Mouse (Mus musculus) gastrocnemius, postnatal 10 days (tissue): ENCODE results near the gene Alx3. TPM values are rescaled to one million over a fixed set of nuclear protein-coding genes. Genes with fewer than 3 reads are reported as not detected.
"Not testable (repeated sequence)": the region's sequence is repeated elsewhere in the genome, so short reads cannot be mapped to it uniquely, and the experiment has no call there.

Experiments
- DNase-seq: peaks from one replicate; pipeline ENCODE4 v3.0.0; 2021; ENCODE audit warnings: mixed read lengths
- total RNA-seq, 2 experiments: library from RNA; stranded (reverse); gene quantifications; 2 replicates each; pipeline ENCODE4 v1.2.3; 2021

The Alx3 gene
- total RNA-seq, 2 experiments from 2014 or later, result not detected

DNA sequence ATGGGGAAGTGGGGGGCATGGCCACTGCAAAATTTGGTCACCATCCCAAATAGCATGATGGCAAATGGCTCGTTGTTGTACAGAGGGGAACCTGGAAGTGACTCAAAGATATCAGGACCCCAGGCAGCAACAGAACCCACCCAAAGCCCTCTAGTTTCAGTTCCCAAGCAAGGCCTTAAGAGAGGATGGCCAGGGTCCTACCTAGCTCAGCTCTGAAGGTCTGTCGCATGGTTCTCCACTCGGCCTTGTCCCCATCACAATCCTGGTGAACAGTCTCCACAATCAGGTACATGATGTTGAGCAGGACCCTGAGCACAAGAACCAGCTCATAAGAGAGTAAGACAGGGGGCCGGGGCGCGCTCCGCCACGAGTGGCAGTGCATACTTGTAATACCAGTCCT lies 29.6 kb downstream of the Alx3 start:
- DNase-seq, result no peak

DNA sequence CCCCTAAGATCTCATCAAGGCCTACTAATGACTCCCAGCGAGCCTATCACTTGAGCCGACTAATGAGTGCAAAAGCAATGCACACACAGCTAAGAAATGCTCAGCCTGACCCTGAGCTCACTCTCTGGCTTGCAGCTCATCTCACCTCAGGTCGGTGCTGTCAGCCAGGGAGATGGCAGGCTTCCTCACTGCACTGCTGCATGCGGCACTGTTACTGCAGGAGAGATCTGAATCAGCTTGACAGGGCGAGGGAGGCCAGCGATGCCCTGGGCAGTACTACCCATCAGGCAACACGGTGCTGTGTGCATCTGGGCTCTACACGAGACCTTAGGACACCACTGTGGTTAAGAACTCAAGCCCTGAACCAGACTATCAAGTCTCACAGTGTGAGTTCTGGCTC lies 30.7 kb downstream of the Alx3 start:
- no peak for DNase-seq

GRCm38 (mm10) chr3:107626751-107627150 lies 31.9 kb downstream of the Alx3 start:
- DNase-seq, result no peak

DNA sequence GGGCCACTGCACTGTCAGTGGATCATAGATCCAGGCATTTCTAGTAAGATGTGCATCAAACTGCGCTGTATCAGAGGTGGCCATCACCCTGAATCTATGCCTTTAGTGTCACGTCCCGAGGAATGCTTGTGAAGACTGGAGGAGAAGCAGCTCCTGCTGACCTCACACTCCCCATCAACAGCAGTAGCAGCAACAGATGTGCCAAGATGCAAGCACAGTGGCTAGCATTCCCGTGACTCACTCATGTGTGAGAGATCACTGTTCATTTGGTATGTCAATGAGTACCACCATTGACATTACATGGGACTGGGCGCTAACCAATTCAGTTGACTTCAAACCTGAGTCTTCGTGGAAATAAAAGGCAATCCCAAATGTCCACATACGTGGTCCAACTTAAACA lies 32.8 kb downstream of the Alx3 start:
- no peak for DNase-seq

GRCm38 (mm10) chr3:107628551-107628950 lies 33.7 kb downstream of the Alx3 start:
- no peak for DNase-seq

GRCm38 (mm10) chr3:107629411-107629810 lies 34.6 kb downstream of the Alx3 start:
- no peak for DNase-seq

DNA sequence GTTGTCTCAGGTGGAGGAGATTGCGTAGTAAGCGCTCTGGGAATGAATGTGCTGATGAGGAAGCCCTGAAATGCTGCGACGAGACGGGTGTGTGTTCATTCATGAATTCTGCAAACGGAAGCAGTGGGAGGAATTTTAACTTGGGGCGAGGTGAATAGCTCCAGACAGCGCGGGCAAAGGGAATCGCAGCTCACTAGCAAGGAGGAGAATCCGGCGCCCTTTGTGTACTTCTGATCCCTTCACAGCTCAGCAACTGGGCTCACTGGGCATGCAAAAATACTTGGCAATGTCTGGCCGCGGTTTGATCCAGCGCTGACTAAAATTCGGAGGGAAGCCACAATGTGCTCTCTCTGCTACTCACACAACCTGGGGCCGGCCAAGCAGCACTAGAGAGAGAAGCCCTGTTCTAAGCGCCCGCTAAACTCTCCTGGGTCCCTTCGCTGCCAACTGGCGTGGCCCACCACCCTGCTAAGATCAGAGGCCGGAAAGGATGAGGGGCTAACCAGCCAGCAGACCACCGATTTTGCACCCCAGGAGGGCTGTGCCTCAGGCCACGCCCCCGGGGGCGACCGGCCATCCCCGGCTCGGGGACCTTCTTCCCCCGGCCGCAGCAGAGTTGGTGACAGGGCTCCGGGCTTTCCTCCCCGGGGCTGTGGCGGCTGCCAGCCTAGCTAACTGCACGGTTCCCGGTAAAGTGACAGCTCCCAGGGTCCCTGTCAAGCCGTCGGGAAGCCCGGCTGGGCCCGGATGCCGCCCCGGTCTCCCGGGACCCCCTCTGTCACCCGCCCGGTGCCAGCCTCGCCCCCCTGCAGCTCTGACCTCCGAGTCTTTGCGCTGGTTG lies 36.1 kb downstream of the Alx3 start, which contains the start of gene Gm10961:
Gene Gm10961 (plus strand): TSS at position 641 of the 841 bp plus-strand sequence.
- DNase-seq, result no peak

DNA sequence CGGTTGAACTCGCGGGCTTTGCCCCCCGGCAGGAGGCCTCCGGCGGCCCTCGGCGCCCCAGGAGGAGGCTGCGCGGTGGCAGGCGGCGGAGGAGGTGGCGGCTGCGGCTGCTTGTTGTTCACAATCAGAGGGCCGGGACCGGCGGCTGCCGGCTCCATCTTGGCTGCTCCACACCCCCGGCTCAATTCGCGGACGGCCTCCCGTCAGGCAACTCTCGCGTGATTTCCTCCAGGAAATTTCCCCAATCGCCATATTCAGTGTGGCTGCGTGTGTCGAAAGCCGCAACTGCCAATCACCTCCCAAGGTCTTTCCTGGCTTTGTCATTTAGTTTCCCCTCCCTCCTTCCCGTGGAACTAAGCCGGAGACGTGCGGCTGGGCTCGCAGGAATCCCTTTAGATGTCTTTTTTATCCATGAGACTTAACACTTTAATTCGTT lies 36.7 kb downstream of the Alx3 start, which contains the start of gene Strip1:
Gene Strip1 (minus strand): TSS at position 172 of the 436 bp plus-strand sequence.
- peak; percentile 86 for DNase-seq

- DNase-seq, result no peak
Measured at GRCm38 (mm10) chr3:107632786-107633185, 38.0 kb downstream of the Alx3 start.

DNA sequence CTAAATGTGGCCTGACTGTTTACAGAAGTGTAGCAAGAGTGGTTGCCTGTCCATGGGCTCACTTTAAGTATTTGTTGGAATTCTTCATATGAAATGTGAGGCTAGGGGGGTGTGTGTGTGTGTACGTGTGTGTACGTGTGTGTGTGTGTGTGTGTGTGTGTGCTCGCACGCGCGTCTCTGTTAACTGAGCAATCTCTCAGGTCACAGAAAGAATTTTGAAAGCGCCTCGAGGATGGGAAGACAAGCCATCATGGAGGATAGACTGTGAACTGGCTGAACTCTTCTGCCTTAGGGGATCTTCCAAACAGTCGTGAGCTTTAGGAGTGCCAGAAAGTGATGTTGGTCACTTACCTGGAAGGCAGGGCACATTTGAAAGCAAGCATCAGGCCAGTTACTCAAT lies 39.1 kb downstream of the Alx3 start:
- DNase-seq, result no peak

DNA sequence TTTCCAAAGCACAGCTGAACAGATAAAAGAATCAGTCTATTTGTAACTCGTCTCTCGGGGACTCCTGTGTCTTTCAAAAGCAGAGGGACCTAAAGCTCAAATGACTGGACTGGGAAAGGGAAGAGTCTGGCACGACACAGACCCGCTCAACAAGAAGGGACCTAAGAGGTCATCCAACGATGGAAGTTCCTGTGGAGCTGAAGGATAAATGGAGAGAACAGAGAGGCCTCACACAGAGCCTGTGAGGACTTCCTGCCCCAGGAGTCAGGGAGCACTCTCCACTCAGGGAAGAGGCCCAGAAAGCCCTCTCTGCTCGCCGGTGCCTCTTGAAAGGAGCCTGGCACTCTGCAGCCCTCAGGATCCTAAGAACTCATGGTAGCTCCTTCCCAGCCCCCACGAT lies 41.0 kb downstream of the Alx3 start:
- no peak for DNase-seq

DNA sequence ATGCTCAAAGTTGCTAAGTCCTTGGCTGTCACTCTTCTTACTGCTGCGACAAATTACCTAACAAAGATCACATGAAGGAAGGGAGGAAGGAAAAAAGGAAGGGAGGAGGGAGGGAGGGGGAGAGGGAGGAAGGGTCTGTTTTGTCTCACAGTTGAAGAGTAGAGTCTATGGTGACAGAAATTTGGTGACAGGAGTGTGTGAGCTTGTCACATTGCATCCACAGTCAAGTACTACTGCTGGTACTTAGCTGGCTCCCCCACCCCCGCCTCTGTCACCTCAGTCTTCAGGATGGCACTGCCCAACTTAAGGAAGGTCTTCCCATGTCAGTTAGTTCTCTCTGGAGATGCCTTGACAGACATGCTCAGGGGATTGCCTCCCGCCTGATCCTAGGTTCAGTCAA lies 41.4 kb downstream of the Alx3 start:
- no peak for DNase-seq

DNA sequence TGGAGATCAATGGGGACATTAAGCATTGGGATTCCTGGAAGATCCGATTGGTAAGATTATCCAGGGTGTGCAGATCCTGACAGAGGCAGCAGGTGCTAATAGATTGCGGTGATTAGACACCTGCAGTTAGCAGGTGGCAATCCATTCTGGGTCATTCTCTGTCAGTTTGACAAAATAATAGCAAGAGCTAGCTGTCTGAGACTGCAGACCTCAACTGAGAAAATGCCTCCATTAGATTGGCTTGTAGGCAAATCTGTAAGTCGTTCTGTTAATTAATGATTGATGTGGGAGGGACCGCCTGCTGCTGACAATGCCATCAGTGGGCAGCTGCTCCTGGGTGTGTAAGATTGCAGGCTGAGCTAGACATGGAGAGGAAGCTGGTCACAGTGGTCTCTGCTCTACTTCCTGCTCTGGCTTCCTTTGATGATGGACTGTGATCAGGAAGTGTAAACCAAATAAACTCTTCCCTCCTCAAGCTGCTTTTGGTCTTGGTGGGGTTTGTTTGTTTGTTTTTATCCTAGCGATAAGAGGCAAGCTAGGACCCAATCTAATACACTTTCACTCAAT lies 42.9 kb downstream of the Alx3 start:
- no peak for DNase-seq

DNA sequence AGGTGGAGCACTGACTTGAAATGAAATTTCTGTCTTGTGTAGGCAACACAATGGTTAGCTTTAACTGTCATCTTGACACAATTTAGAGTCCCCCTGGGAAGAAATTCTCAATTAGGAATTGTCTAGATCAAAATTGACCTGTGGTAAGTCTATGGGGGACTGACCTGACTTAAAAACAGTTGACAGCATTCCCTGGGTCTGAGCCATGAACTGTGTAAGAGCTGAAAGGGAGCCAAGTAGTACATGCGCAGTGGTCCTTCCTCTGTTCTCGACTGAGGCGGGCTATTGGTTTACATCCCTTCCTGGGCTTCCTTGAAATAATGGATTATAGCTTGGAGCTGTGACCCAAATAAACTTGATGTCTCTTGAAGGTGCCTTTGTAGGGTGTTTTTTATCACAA lies 52.1 kb downstream of the Alx3 start:
- DNase-seq, result no peak

DNA sequence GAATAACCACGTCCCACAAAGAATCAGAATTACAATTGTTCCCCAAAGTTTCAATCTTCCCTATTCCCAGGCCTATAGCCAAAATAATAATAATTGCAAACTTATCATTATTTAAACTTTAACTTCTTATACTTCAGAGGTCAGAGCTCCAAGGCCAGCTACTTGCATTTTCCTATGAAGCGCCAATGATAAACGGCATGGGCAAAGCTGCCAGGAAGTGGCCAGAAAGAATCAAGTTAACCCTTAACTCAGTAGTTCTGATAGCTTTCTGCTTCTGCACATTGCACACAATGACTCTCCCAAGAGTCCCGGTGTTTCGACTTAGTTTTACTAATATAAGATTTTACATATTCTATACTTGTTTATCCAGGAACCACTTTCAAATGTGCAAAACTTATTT lies 55.4 kb downstream of the Alx3 start:
- not testable (repeated sequence) for DNase-seq

- DNase-seq, result no peak
Measured at GRCm38 (mm10) chr3:107652968-107653367, 58.1 kb downstream of the Alx3 start.

- no peak for DNase-seq
Measured at GRCm38 (mm10) chr3:107654861-107655260, 60.0 kb downstream of the Alx3 start.

Other genes starting within 250 kb of the Alx3 start
- gene Kcnc4, start 135.5 kb upstream of the Alx3 start, total RNA-seq, result 10 to 100 TPM; 53.2 to 59.6 TPM
- gene Slc6a17, start 77.0 kb upstream of the Alx3 start, total RNA-seq, result under 1 TPM; 0.94 to 0.95 TPM
- gene Ubl4b, start 40.0 kb upstream of the Alx3 start, total RNA-seq, result not detected
- not detected for gene Gm10961, start 36.3 kb downstream of the Alx3 start, total RNA-seq
- gene Strip1, start 36.7 kb downstream of the Alx3 start, total RNA-seq, result 10 to 100 TPM; 21.4 to 24.1 TPM
- gene Ahcyl1, start 101.5 kb downstream of the Alx3 start, total RNA-seq, result 10 to 100 TPM; 47.4 to 53.9 TPM
- gene Csf1, start 165.4 kb downstream of the Alx3 start, total RNA-seq, result 10 to 100 TPM; 14.2 to 21.4 TPM